In genomic region chr16:15052924-15053793, GRCm38 (mm10) we compare ENCODE assay signal across 9 mouse cellular contexts.
A peak's percentile ranks its signal among the peaks of the same experiment; 100 is the strongest.
DNase-seq lines count a peak whose midpoint lies in the region; ATAC-seq and TF ChIP-seq lines count a peak whose summit lies in the region.
"Had no signal": no experiment of that assay in that cellular context is flagged by ENCODE, and none has a peak within 500 bp of the region (broad histone marks: within the 10 kb centered on the region; RNA-seq: fewer than 3 reads in every experiment).

No protein-coding gene starts in this region.

- no peak overlapping the region for H3K9ac ChIP-seq in ES-Bruce4 (ENCODE audit: low read depth, poor library complexity, severe bottlenecking)
- no peak overlapping the region for H3K9ac ChIP-seq in hindbrain, embryonic 11.5 days (ENCODE audit: low read depth, low read length)
- H3K9ac ChIP-seq in lung, postnatal 0 days (replicated peaks; ENCODE audit: low read depth), result no peak overlapping the region
- H3K9ac ChIP-seq: liver, embryonic 13.5 days had no signal

- 2% methylated on average over 16 of the region's 16 CpGs for WGBS in hindbrain, embryonic 11.5 days
- 13% methylated on average over 16 of the region's 16 CpGs for WGBS in lung, postnatal 0 days

- TF ChIP-seq EP300 in ES-Bruce4 (IDR thresholded peaks at IDR 0.05; ENCODE audit: insufficient read depth, low read depth, low read length), result peak; percentile 60; the same call in 1 of the 2 replicates
- TF ChIP-seq EP300 in lung, postnatal 0 days (IDR thresholded peaks at IDR 0.05), result no peak

- no peak for TF ChIP-seq CTCF in ES-Bruce4 (IDR thresholded peaks at IDR 0.05; ENCODE audit: low read depth, low read length)
- TF ChIP-seq CTCF in lung, postnatal 0 days (IDR thresholded peaks at IDR 0.05), result no peak

- no peak overlapping the region for H3K27ac ChIP-seq in ES-Bruce4 (ENCODE audit: insufficient read depth, low read length)
- H3K27ac ChIP-seq in hindbrain, embryonic 11.5 days (ENCODE audit: low read depth, low read length), result 0 out of 2 replicates have a peak overlapping the region, but pooled peaks have one; percentile 20
- no peak overlapping the region for H3K27ac ChIP-seq in lung, postnatal 0 days (ENCODE audit: low read length)
- H3K27ac ChIP-seq: liver, embryonic 13.5 days had no signal

- H3K27me3 ChIP-seq in ES-Bruce4 (ENCODE audit: control insufficient read depth, insufficient read depth, low read length, poor library complexity, severe bottlenecking), result no peaks in the 10 kb centered on the region
- H3K27me3 ChIP-seq in hindbrain, embryonic 11.5 days (ENCODE audit: control insufficient read depth, insufficient read depth, low read length), result no peaks in the 10 kb centered on the region
- no peaks in the 10 kb centered on the region for H3K27me3 ChIP-seq in lung, postnatal 0 days (replicated peaks; ENCODE audit: insufficient read depth, low read length)
- H3K27me3 ChIP-seq: liver, embryonic 13.5 days had no signal

- H3K4me3 ChIP-seq in ES-Bruce4 (ENCODE audit: low read depth, low read length), result peak overlapping the region; percentile 9; the same call in 1 of the 2 replicates
- H3K4me3 ChIP-seq in hindbrain, embryonic 11.5 days (ENCODE audit: low read depth, low read length), result no peak overlapping the region
- no peak overlapping the region for H3K4me3 ChIP-seq in lung, postnatal 0 days (ENCODE audit: low read depth, low read length)
- H3K4me3 ChIP-seq: liver, embryonic 13.5 days had no signal

- TF ChIP-seq POLR2A in ES-Bruce4 (IDR thresholded peaks at IDR 0.05; ENCODE audit: insufficient read depth, low read length), result no peak

- DNase-seq in cerebellum, postnatal 10 days, result peak; percentile 78 to 82
- peak; percentile 8 to 11 for DNase-seq in frontal cortex, postnatal 25 days (ENCODE audit: low spot score in 2 of 2)
- peak; percentile 72 for DNase-seq in hindbrain, embryonic 11.5 days (ENCODE audit: low spot score)
- peak; percentile 40 for DNase-seq in layer of hippocampus, adult 9-10 months (ENCODE audit: low spot score)
- DNase-seq in lung, postnatal 0 days (ENCODE audit: low spot score), result peak; percentile 33
- DNase-seq in right cerebral cortex, adult 2 months (ENCODE audit: low spot score in 2 of 2), result peak; percentile 65 to 67
- DNase-seq in thymus, postnatal 4 days, result no peak
- DNase-seq: liver, embryonic 13.5 days had no signal

- no peaks in the 10 kb centered on the region for H3K36me3 ChIP-seq in ES-Bruce4 (ENCODE audit: control insufficient read depth, insufficient read depth, low read length, poor library complexity, severe bottlenecking)
- no peaks in the 10 kb centered on the region for H3K36me3 ChIP-seq in hindbrain, embryonic 11.5 days (ENCODE audit: control insufficient read depth, insufficient read depth, low read length)
- H3K36me3 ChIP-seq in lung, postnatal 0 days (ENCODE audit: insufficient read depth, low read length), result no peaks in the 10 kb centered on the region
- H3K36me3 ChIP-seq: liver, embryonic 13.5 days had no signal

- no peaks in the 10 kb centered on the region for H3K4me1 ChIP-seq in ES-Bruce4 (ENCODE audit: control insufficient read depth, insufficient read depth, low read length)
- peaks cover 2% of the 10 kb centered on the region; the same call in 1 of the 2 replicates for H3K4me1 ChIP-seq in hindbrain, embryonic 11.5 days (replicated peaks; ENCODE audit: control insufficient read depth, insufficient read depth, low read length)
- no peaks in the 10 kb centered on the region; the same call in 1 of the 2 replicates for H3K4me1 ChIP-seq in lung, postnatal 0 days (ENCODE audit: insufficient read depth, low read depth, low read length)
- H3K4me1 ChIP-seq: liver, embryonic 13.5 days had no signal

- H3K4me2 ChIP-seq in hindbrain, embryonic 11.5 days (replicated peaks; ENCODE audit: low read depth, low read length), result peak overlapping the region; percentile 19; the same call in 1 of the 2 replicates
- H3K4me2 ChIP-seq in lung, postnatal 0 days (replicated peaks; ENCODE audit: low read depth, low read length), result no peak overlapping the region; the same call in 1 of the 2 replicates
- H3K4me2 ChIP-seq: liver, embryonic 13.5 days had no signal

- ATAC-seq in hindbrain, embryonic 11.5 days (ENCODE audit: low FRiP score), result peak; percentile 80
- peak; percentile 50 for ATAC-seq in lung, postnatal 0 days

- no peaks in the 10 kb centered on the region for H3K9me3 ChIP-seq in ES-Bruce4 (replicated peaks; ENCODE audit: control insufficient read depth, insufficient read depth, low read length, poor library complexity, severe bottlenecking)
- no peaks in the 10 kb centered on the region for H3K9me3 ChIP-seq in hindbrain, embryonic 11.5 days (ENCODE audit: control insufficient read depth, low read length)
- no peaks in the 10 kb centered on the region for H3K9me3 ChIP-seq in lung, postnatal 0 days (ENCODE audit: low read length)
- H3K9me3 ChIP-seq: liver, embryonic 13.5 days had no signal
